Mouse (Mus musculus) lung, embryonic 16.5 days (tissue): ENCODE data around the gene Adipor2. TPM values are rescaled to one million over a fixed set of nuclear protein-coding genes. Genes with fewer than 3 reads are reported as not detected.

Experiments
- ATAC-seq: fragments of 200-750 bp; cut with Nextera tagmentation; 2 replicates; pipeline ENCODE4 v1.8.0; 2017; ENCODE audit warnings: low read depth, mild to moderate bottlenecking, moderate library complexity
- H3K27ac ChIP-seq: fragments of 300-500 bp; sonication (generic); 2 replicates; pipeline ENCODE4 v1.5.1; 2014; ENCODE audit warnings: mild to moderate bottlenecking, control low read depth, low read length
- H3K27me3 ChIP-seq: fragments of 300-500 bp; sonication (generic); 2 replicates; pipeline ENCODE4 v1.6.1; 2014; ENCODE audit warnings: low read depth, low read length, mixed read lengths; ENCODE audit not compliant: control insufficient read depth, insufficient read depth
- H3K36me3 ChIP-seq: fragments of 300-500 bp; sonication (generic); 2 replicates; pipeline ENCODE4 v1.6.1; 2014; ENCODE audit warnings: low read length; ENCODE audit not compliant: control insufficient read depth, insufficient read depth
- H3K4me1 ChIP-seq: fragments of 300-500 bp; sonication (generic); replicated peaks from 2 replicates; pipeline ENCODE4 v1.6.1; 2014; ENCODE audit warnings: low read length, mixed read lengths; ENCODE audit not compliant: control insufficient read depth, insufficient read depth
- H3K4me2 ChIP-seq: fragments of 300-500 bp; sonication (generic); 2 replicates; pipeline ENCODE4 v1.6.1; 2014; ENCODE audit warnings: low read depth, low read length, control low read depth
- H3K4me3 ChIP-seq: fragments of 300-500 bp; sonication (generic); 2 replicates; pipeline ENCODE4 v1.5.1; 2014; ENCODE audit warnings: mild to moderate bottlenecking, low read length, control low read depth
- H3K9ac ChIP-seq: fragments of 300-500 bp; sonication (generic); 2 replicates; pipeline ENCODE4 v1.6.1; 2014; ENCODE audit warnings: low read length, control low read depth
- H3K9me3 ChIP-seq: fragments of 300-500 bp; sonication (generic); 2 replicates; pipeline ENCODE4 v1.6.1; 2016; ENCODE audit warnings: low read length; ENCODE audit not compliant: control insufficient read depth
- WGBS: fragments of 180-500 bp; shearing (Covaris S2); extraction: QIAGEN DNeasy Blood & Tissue Kit; methylation state at CpG from one replicate; pipeline ENCODE4 v1.1.7; 2014; 5-methylcytosine and 5-hydroxymethylcytosine counted together
- polyA plus RNA-seq: library from polyadenylated mRNA; unstranded; fragments of >200 nt; fragmentation: Nextera tagmentation; extraction: Ambion mirVana; gene quantifications from 2 replicates; pipeline ENCODE4 v1.2.1, GENCODE M21; 2015

Gene Adipor2
- polyA plus RNA-seq, 1 experiment from 2014 or later, result 46.4 TPM

DNA sequence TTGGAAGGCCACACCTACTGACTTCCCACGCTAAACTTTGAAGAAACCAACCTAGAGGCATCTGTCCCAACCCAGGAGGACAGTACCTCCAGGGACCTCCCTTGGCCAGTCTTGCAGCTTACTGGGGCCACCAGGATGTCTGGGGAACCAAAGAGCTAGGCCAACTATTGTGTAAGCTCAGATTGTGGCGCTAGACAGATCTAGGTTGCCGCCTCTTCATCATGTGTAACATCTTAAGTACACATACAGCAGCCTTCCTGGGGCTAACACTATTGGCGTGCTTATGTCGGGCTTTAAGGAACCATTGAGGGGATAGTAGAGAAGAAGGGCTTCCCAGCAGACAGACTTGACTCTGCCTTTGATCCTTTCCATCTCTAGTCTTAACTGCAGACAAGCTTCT is 69.7 kb downstream of the Adipor2 start:
- peak; percentile 8; the same call in 1 of the 2 replicates for ATAC-seq
- Histone ChIP-seq H3K9ac (no peak overlapping the region), H3K4me3 (no peak overlapping the region), H3K27me3 (no peaks in the 10 kb centered on the region), H3K9me3 (no peaks in the 10 kb centered on the region), H3K27ac (no peak overlapping the region), H3K4me2 (no peak overlapping the region), H3K4me1 (no peaks in the 10 kb centered on the region), H3K36me3 (no peaks in the 10 kb centered on the region)
- WGBS, result 52% methylated on average over 5 of the region's 5 CpGs

DNA sequence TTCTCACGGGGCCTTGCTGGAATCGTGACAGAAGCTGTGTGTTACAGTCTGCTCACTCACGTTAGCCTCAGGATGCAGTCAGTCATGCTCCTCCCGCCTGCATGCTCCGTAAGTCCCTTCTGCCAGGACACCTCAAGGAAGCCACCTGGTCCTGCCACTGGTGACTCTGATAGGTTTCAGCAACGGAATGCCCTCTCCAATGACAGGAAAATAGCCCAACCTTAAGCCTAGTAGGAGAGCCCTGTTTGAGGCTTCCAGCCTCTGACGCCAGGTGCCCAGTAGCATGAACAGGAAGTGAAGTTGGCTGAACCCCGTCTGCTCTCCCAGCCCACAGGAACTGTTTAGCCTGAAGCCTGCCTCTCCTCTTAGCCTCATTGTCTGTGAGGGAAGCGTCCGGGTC is 71.2 kb downstream of the Adipor2 start:
- no peaks in the 10 kb centered on the region for H3K36me3 ChIP-seq

DNA sequence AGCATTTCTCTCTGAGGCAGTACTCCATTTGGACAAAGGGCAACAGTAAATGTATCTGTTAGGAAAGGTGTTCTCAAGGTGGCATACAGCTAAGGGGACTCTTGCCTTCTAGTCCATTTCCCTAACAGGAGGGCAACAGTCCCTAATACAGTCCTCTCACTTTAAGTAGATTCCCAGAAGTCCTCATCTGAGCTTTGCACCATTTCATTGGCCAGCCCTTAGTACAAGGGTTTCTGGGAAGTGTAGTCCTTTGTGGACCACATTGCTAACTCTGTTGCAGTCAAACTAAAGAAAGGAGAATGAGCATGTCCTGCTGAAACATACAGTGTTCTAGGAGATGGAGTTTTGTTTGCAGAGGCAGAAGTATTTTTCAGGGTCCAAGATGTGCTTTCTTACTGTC is 76.1 kb downstream of the Adipor2 start:
- Histone ChIP-seq H3K9me3 (no peaks in the 10 kb centered on the region), H3K4me2 (no peak overlapping the region), H3K36me3 (no peaks in the 10 kb centered on the region), H3K27me3 (no peaks in the 10 kb centered on the region), H3K9ac (no peak overlapping the region), H3K27ac (no peak overlapping the region), H3K4me3 (no peak overlapping the region), H3K4me1 (no peaks in the 10 kb centered on the region)
- ATAC-seq, result peak; percentile 82

More for the DNA sequence above, 71.2 kb downstream of the Adipor2 start:
- no peaks in the 10 kb centered on the region for H3K9me3 ChIP-seq
- no peak overlapping the region for H3K4me3 ChIP-seq
- 41% methylated on average over 10 of the region's 10 CpGs for WGBS
- ATAC-seq, result no peak
- H3K4me2 ChIP-seq, result no peak overlapping the region
- H3K4me1 ChIP-seq, result no peaks in the 10 kb centered on the region
- H3K9ac ChIP-seq, result no peak overlapping the region
- H3K27ac ChIP-seq, result no peak overlapping the region
- H3K27me3 ChIP-seq, result no peaks in the 10 kb centered on the region

DNA sequence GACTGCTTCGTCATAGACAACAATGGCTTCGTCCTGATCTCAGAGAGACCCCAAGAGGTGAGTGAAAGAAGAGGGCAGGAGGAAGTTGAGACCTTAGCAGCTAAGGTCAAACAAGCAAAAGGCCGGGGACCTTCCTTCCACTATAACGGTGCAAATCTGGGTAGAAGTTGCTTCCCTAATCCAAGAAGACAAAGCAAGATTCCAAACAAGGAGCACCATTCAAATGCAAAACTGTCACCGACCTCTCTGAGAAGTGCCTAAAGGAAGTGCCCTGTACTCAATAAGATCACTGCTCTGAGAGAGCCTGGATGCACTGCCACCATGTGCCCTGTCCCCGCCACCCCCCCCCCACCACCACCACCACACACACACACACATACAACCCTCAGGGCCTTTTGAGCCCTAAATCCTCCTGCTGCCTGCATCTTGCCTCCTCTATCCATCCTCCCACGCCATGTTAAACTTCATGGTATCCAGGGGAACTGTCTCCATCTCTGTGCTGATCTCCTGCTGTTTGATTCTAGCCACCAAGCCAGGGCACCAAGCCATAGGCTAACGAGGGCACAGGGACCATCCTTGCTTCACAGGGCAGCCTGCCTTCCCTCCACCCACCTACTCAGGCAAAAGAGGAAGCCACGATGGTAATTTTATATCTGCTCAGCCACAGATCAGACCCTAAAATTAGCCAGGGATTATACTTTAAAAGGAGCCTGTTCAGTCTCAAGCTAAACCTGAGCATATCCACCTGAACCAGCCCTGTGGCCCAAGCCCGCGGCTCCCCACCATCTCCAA is 79.2 kb downstream of the Adipor2 start:
- Histone ChIP-seq H3K27me3 (no peaks in the 10 kb centered on the region), H3K9ac (no peak overlapping the region), H3K4me1 (peaks cover 2% of the 10 kb centered on the region), H3K27ac (no peak overlapping the region), H3K36me3 (no peaks in the 10 kb centered on the region), H3K4me3 (no peak overlapping the region), H3K9me3 (no peaks in the 10 kb centered on the region), H3K4me2 (no peak overlapping the region)
- 45% methylated on average over 11 of the region's 11 CpGs for WGBS
- no peak for ATAC-seq

DNA sequence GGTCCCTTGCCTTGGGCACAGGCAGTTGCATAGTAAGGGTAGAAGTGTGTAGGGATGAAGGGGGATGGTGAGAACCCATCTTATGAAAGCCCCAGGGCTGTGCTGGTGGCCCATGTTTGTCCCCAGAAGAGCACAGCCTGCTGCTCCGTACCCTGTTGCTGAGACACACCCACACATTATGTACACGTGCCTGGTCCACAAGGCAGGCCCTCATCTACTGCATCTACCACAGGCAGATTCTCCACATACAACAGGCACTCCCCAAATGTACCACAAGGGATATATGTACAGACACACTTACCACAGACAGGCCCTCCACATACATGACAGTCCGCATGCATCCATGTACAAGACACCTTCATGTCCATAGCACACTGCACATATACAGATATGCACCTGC is 80.2 kb downstream of the Adipor2 start:
- H3K4me2 ChIP-seq, result no peak overlapping the region
- no peaks in the 10 kb centered on the region for H3K27me3 ChIP-seq
- H3K9me3 ChIP-seq, result no peaks in the 10 kb centered on the region
- no peak overlapping the region for H3K4me3 ChIP-seq
- no peaks in the 10 kb centered on the region for H3K36me3 ChIP-seq
- H3K27ac ChIP-seq, result no peak overlapping the region
- peaks cover 7% of the 10 kb centered on the region for H3K4me1 ChIP-seq
- WGBS, result 61% methylated on average over 3 of the region's 3 CpGs
- no peak overlapping the region for H3K9ac ChIP-seq
- no peak for ATAC-seq

DNA sequence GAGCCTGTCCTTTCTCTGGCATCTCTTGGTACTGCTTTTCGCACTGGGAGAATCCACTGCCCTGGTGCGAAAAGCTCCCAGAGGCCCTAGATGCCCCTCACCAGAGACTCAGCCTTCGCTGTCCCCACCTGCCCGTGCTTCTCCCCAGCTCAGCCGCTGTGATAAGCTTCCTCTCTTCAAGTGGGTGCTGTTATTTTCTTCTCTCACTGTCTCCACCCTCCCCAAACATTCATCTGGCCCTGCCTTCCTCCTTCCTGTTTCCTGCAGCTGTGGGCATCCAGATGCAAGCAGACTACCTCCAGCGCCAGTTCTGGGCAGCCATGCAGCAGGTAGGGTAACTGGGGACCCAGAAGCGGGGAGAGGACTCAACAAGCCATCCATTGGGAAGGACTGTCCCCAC is 81.4 kb downstream of the Adipor2 start:
- no peak overlapping the region for H3K4me2 ChIP-seq
- WGBS, result 63% methylated on average over 7 of the region's 7 CpGs

DNA sequence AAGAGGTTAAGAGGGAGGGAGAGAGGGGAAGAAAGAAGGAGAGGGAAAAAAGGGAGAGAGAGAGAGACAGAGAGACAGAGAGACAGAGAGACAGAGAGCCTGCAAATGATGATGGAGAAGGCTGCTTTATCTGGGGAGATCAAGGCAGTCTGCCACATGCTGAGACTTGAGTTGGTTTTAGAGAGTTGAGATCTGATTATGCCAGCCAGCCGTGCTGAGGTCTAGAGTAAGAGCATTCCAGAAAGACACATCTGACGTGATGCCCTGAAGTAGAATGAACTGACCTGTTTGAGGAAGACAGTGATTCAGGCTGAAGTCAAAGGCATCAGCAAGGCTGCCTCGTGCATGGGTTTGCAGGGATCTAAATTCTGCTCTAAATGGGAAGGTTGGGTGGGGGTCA is 83.7 kb downstream of the Adipor2 start:
- H3K36me3 ChIP-seq, result no peaks in the 10 kb centered on the region
- H3K4me2 ChIP-seq, result no peak overlapping the region
- H3K4me1 ChIP-seq, result peaks cover 23% of the 10 kb centered on the region
- H3K27me3 ChIP-seq, result peaks cover 27% of the 10 kb centered on the region
- H3K4me3 ChIP-seq, result no peak overlapping the region
- WGBS, result 25% methylated on average over 3 of the region's 3 CpGs
- H3K9me3 ChIP-seq, result no peaks in the 10 kb centered on the region
- ATAC-seq, result no peak
- H3K27ac ChIP-seq, result no peak overlapping the region
- no peak overlapping the region for H3K9ac ChIP-seq

More for the DNA sequence above, 81.4 kb downstream of the Adipor2 start:
- Histone ChIP-seq H3K9ac (no peak overlapping the region), H3K4me3 (no peak overlapping the region), H3K9me3 (no peaks in the 10 kb centered on the region), H3K27ac (no peak overlapping the region), H3K4me1 (peaks cover 7% of the 10 kb centered on the region), H3K36me3 (no peaks in the 10 kb centered on the region), H3K27me3 (peaks cover 4% of the 10 kb centered on the region)
- ATAC-seq, result no peak

DNA sequence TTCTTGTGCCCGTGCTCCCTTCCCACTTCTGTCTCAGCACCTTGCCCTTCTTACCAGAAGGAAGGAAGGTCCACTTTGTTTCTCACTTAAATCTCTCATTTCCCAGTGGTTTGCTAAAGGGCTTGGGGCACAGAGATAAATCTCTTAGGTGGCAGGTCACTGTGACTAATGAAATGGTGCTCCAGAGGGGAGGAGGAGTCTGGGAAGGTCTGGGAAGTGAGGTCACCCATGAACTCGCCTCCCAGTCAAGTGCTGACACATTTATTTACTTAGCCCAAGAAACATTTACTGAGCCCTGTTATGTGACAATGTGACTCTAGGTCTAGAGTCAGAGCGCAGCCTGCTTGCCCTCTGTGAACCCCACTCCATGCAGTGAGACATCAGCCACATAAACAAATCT is 84.3 kb downstream of the Adipor2 start:
- Histone ChIP-seq H3K4me2 (no peak overlapping the region), H3K9me3 (no peaks in the 10 kb centered on the region), H3K4me3 (no peak overlapping the region), H3K27ac (no peak overlapping the region), H3K4me1 (peaks cover 24% of the 10 kb centered on the region), H3K9ac (no peak overlapping the region), H3K36me3 (no peaks in the 10 kb centered on the region), H3K27me3 (peaks cover 27% of the 10 kb centered on the region)
- ATAC-seq, result peak; percentile 39; the same call in 1 of the 2 replicates
- WGBS, result 1% methylated on average over 3 of the region's 3 CpGs

DNA sequence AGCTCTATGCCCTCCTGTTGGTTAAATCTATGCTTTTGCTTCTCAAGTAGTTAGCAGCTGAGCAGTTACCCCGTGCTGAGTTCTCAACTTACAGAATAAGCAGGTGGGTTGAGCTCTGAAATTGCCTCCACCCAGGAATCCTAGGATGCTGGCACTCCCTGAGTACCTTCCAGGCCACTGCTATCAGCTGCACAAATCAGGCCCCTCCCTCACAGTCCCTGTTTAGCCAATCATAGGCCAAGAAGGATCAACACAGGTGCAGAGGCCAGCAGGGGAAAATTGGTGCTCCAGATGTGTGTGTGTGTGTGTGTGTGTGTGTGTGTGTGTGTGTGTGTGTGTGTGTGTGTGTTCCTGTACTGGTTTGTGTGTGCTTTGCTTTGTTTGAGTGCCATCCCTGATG is 85.4 kb downstream of the Adipor2 start:
- no peak overlapping the region for H3K4me3 ChIP-seq
- H3K4me2 ChIP-seq, result no peak overlapping the region
- H3K4me1 ChIP-seq, result peaks cover 24% of the 10 kb centered on the region
- H3K27ac ChIP-seq, result no peak overlapping the region
- WGBS, result 6% methylated on average over 1 of the region's 1 CpGs
- no peaks in the 10 kb centered on the region for H3K36me3 ChIP-seq
- H3K9me3 ChIP-seq, result no peaks in the 10 kb centered on the region
- no peak overlapping the region for H3K9ac ChIP-seq
- ATAC-seq, result peak; percentile 63
- H3K27me3 ChIP-seq, result peaks cover 29% of the 10 kb centered on the region
